Mouse (Mus musculus): ENCODE data around the gene Ppp1r27. TPM values are rescaled to one million over a fixed set of nuclear protein-coding genes. Genes with fewer than 3 reads are reported as not detected.
"Not testable (repeated sequence)": the region's sequence is repeated elsewhere in the genome, so short reads cannot be mapped to it uniquely, and the experiment has no call there.

The Ppp1r27 gene
- total RNA-seq, 2 experiments from 2014 or later: not detected

GRCm38 (mm10) chr11:120530085-120530964, 20.6 kb downstream of the Ppp1r27 start, which contains the start of gene Gcgr:
Gcgr (plus strand) TSS chr11:120530699.
- no peak for DNase-seq (ENCODE audit: low spot score in 2 of 2)
- H3K27ac ChIP-seq: no peak within 1 kb of the TSS
- H3K4me3 ChIP-seq: peak within 1 kb of the TSS; percentile 26; the same call in 1 of the 2 replicates
- no peak for TF ChIP-seq CTCF (conservative IDR thresholded peaks at IDR 0.05)

GRCm38 (mm10) chr11:120528903-120529302, 22.0 kb downstream of the Ppp1r27 start:
- TF ChIP-seq CTCF (conservative IDR thresholded peaks at IDR 0.05): no peak

GRCm38 (mm10) chr11:120527690-120528354, 23.1 kb downstream of the Ppp1r27 start:
- Histone ChIP-seq H3K27ac (no peak overlapping the region), H3K4me3 (no peak overlapping the region)
- no peak for TF ChIP-seq CTCF (conservative IDR thresholded peaks at IDR 0.05)
- DNase-seq (ENCODE audit: low spot score in 2 of 2): no peak

More at GRCm38 (mm10) chr11:120528903-120529302, 22.0 kb downstream of the Ppp1r27 start:
- no peak overlapping the region for H3K27ac ChIP-seq
- no peak for DNase-seq (ENCODE audit: low spot score in 2 of 2)
- H3K4me3 ChIP-seq: no peak overlapping the region

- no peak for DNase-seq (ENCODE audit: low spot score in 2 of 2)
- no peak for TF ChIP-seq CTCF (conservative IDR thresholded peaks at IDR 0.05)
- no peak overlapping the region for H3K27ac ChIP-seq
- H3K4me3 ChIP-seq: no peak overlapping the region
Measured at GRCm38 (mm10) chr11:120525959-120526358, 25.0 kb downstream of the Ppp1r27 start.

- DNase-seq (ENCODE audit: low spot score in 2 of 2): no peak
- no peak overlapping the region for H3K27ac ChIP-seq
- no peak overlapping the region for H3K4me3 ChIP-seq
- TF ChIP-seq CTCF (conservative IDR thresholded peaks at IDR 0.05): no peak
Measured at GRCm38 (mm10) chr11:120522581-120522980, 28.4 kb downstream of the Ppp1r27 start.

GRCm38 (mm10) chr11:120520967-120521540, 29.9 kb downstream of the Ppp1r27 start:
- H3K27ac ChIP-seq: 0 out of 2 replicates have a peak overlapping the region, but pooled peaks have one; percentile 20
- DNase-seq (ENCODE audit: low spot score in 2 of 2): peak in 1 of 2 experiments; percentile 11
- TF ChIP-seq CTCF (conservative IDR thresholded peaks at IDR 0.05): no peak
- H3K4me3 ChIP-seq: no peak overlapping the region

- TF ChIP-seq CTCF (conservative IDR thresholded peaks at IDR 0.05): no peak
- DNase-seq (ENCODE audit: low spot score in 2 of 2): no peak
- H3K27ac ChIP-seq: no peak overlapping the region
- no peak overlapping the region for H3K4me3 ChIP-seq
Measured at GRCm38 (mm10) chr11:120520498-120520897, 30.4 kb downstream of the Ppp1r27 start.

GRCm38 (mm10) chr11:120519738-120520137, 31.2 kb downstream of the Ppp1r27 start:
- no peak overlapping the region for H3K4me3 ChIP-seq
- peak overlapping the region; percentile 46; the same call in 1 of the 2 replicates for H3K27ac ChIP-seq
- DNase-seq (ENCODE audit: low spot score in 2 of 2): no peak

GRCm38 (mm10) chr11:120518558-120518957, 32.4 kb downstream of the Ppp1r27 start:
- Histone ChIP-seq H3K27ac (0 out of 2 replicates have a peak overlapping the region, but pooled peaks have one; percentile 10), H3K4me3 (no peak overlapping the region)
- DNase-seq (ENCODE audit: low spot score in 2 of 2): no peak
- no peak for TF ChIP-seq CTCF (conservative IDR thresholded peaks at IDR 0.05)

More at GRCm38 (mm10) chr11:120519738-120520137, 31.2 kb downstream of the Ppp1r27 start:
- no peak for TF ChIP-seq CTCF (conservative IDR thresholded peaks at IDR 0.05)

- DNase-seq (ENCODE audit: low spot score in 2 of 2): peak; percentile 68 to 85
- H3K27ac ChIP-seq: no peak overlapping the region
- no peak for TF ChIP-seq CTCF (conservative IDR thresholded peaks at IDR 0.05)
- no peak overlapping the region for H3K4me3 ChIP-seq
Measured at GRCm38 (mm10) chr11:120518027-120518426, 32.9 kb downstream of the Ppp1r27 start.

- Histone ChIP-seq H3K4me3 (no peak overlapping the region), H3K27ac (no peak overlapping the region)
- DNase-seq (ENCODE audit: low spot score in 2 of 2): no peak
- no peak for TF ChIP-seq CTCF (conservative IDR thresholded peaks at IDR 0.05)
Measured at GRCm38 (mm10) chr11:120517147-120517546, 33.8 kb downstream of the Ppp1r27 start.

GRCm38 (mm10) chr11:120515611-120516010, 35.3 kb downstream of the Ppp1r27 start:
- Histone ChIP-seq H3K4me3 (no peak overlapping the region), H3K27ac (no peak overlapping the region)
- DNase-seq (ENCODE audit: low spot score in 2 of 2): peak; percentile 71 to 90
- TF ChIP-seq CTCF (conservative IDR thresholded peaks at IDR 0.05): peak; percentile 99

GRCm38 (mm10) chr11:120514262-120514661, 36.7 kb downstream of the Ppp1r27 start:
- not testable (repeated sequence) for H3K27ac ChIP-seq; DNase-seq (ENCODE audit: low spot score in 2 of 2); H3K4me3 ChIP-seq

Data from layer of hippocampus, adult 2 months (tissue).